16 mouse cellular contexts compared by ENCODE assay signal in the genomic region with DNA sequence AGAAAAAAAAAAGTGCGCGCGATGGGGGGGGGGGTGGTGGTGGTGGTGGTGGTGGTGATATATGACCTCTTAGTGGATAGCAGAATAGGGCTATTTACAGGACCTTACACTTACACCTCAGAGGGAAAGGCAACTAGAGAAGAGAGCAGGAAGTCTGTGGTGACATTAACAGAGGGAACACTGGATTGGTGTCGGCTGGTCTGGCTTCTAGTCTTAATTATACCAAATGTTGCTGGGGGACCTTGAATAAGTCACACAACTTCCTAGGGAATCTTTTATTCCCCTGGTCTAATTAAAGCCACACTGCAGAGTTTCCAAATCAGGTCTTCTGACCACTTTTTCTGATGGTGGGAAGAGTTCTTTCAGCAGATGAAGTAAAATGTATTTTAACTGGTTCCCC.
"Had no signal": no experiment of that assay in that cellular context is flagged by ENCODE, and none has a peak within 500 bp of the region (broad histone marks: within the 10 kb centered on the region; RNA-seq: fewer than 3 reads in every experiment).

No protein-coding gene starts in this region.

- H3K9ac ChIP-seq: neural tube, embryonic 13.5 days; neural tube, embryonic 15.5 days; stomach, embryonic 15.5 days had no signal

- H3K9me3 ChIP-seq: neural tube, embryonic 13.5 days; neural tube, embryonic 15.5 days; stomach, embryonic 15.5 days had no signal

- H3K27me3 ChIP-seq: neural tube, embryonic 13.5 days; neural tube, embryonic 15.5 days; stomach, embryonic 15.5 days had no signal

- DNase-seq: retina, postnatal 1 day; right cerebral cortex, adult 18-20 months; right cerebral cortex, postnatal 14 days; right cerebral cortex, postnatal 25 days; right cerebral cortex, postnatal 4 days; spleen, adult 18-20 months; thymus, adult 18-20 months; thymus, adult 2 months; thymus, postnatal 14 days; thymus, postnatal 25 days; thymus, postnatal 36 days; thymus, postnatal 4 days had no signal

- H3K27ac ChIP-seq: neural tube, embryonic 13.5 days; neural tube, embryonic 15.5 days; stomach, embryonic 15.5 days; stomach, postnatal 0 days had no signal

- H3K4me1 ChIP-seq: neural tube, embryonic 13.5 days; neural tube, embryonic 15.5 days; stomach, embryonic 15.5 days had no signal

- H3K36me3 ChIP-seq: neural tube, embryonic 13.5 days; neural tube, embryonic 15.5 days; stomach, embryonic 15.5 days had no signal

- H3K4me2 ChIP-seq: neural tube, embryonic 13.5 days; neural tube, embryonic 15.5 days; stomach, embryonic 15.5 days had no signal

- H3K4me3 ChIP-seq: neural tube, embryonic 13.5 days; neural tube, embryonic 15.5 days; stomach, embryonic 15.5 days had no signal
